Mouse (Mus musculus): ENCODE results near the gene Txndc12. TPM values are rescaled to one million over a fixed set of nuclear protein-coding genes. Genes with fewer than 3 reads are reported as not detected.

The Txndc12 gene
- total RNA-seq, 2 experiments from 2014 or later = 10.9 to 12.0 TPM

Other genes starting within 250 kb of the Txndc12 start
- 10 to 100 TPM; 17.4 to 18.4 TPM for gene Cc2d1b, start 214.7 kb upstream of the Txndc12 start, total RNA-seq (2021)
- gene 3110021N24Rik, start 115.0 kb upstream of the Txndc12 start, total RNA-seq (2021) = 1 to 10 TPM in 1 of 2 experiments, under 1 TPM in 1; 0.57 to 1.1 TPM
- gene Zfyve9, start 53.8 kb upstream of the Txndc12 start, total RNA-seq (2021) = 10 to 100 TPM; 58.2 to 61.6 TPM
- gene Btf3l4, start 987 bp upstream of the Txndc12 start, total RNA-seq (2021) = 10 to 100 TPM; 39.5 to 44.5 TPM
- 10 to 100 TPM; 21.2 to 24.5 TPM for gene Kti12, start 13.2 kb downstream of the Txndc12 start, total RNA-seq (2021)
- not detected for gene A730015C16Rik, start 14.0 kb downstream of the Txndc12 start, total RNA-seq (2021)
- under 1 TPM; 0.14 to 0.21 TPM for gene Rab3b, start 44.5 kb downstream of the Txndc12 start, total RNA-seq (2021)
- gene Nrd1, start 166.1 kb downstream of the Txndc12 start, total RNA-seq (2021) = 100 to 1,000 TPM; 150 to 152 TPM

Measured in gastrocnemius, adult 18-20 months (tissue).